Mouse (Mus musculus) embryonic fibroblast, embryonic 13.5 days (primary cell): Measurements from ENCODE around the gene Olfr228. TPM values are rescaled to one million over a fixed set of nuclear protein-coding genes. Genes with fewer than 3 reads are reported as not detected.
"Not testable (repeated sequence)": the region's sequence is repeated elsewhere in the genome, so short reads cannot be mapped to it uniquely, and the experiment has no call there.

Source experiments
- H3K27ac ChIP-seq: 2 replicates; pipeline ENCODE4 v1.5.1; 2012; ENCODE audit warnings: low read length, control low read depth, inconsistent platforms; ENCODE audit not compliant: insufficient read depth
- H3K4me1 ChIP-seq: 2 replicates; pipeline ENCODE4 v1.6.1; 2011; ENCODE audit warnings: low read length; ENCODE audit not compliant: control insufficient read depth, insufficient read depth
- H3K4me3 ChIP-seq: 2 replicates; pipeline ENCODE4 v1.5.1; 2011; ENCODE audit warnings: mild to moderate bottlenecking, control low read depth, low read length; ENCODE audit not compliant: insufficient read depth
- CTCF ChIP-seq: IDR thresholded peaks from 2 replicates; pipeline ENCODE4 v1.5.1; 2011; ENCODE audit warnings: mild to moderate bottlenecking, control low read depth, low read length, moderate library complexity, borderline replicate concordance; ENCODE audit not compliant: insufficient read depth
- POLR2A ChIP-seq: IDR thresholded peaks from 2 replicates; pipeline ENCODE4 v1.6.1; 2011; ENCODE audit warnings: low read depth, mild to moderate bottlenecking, control low read depth, low read length, moderate library complexity
- polyA plus RNA-seq: library from polyadenylated mRNA; stranded (reverse); fragments of >200 nt; gene quantifications from 2 replicates; pipeline ENCODE4 v1.2.4, GENCODE M21; 2011; ENCODE audit warnings: low read depth; ENCODE audit not compliant: missing spikeins, insufficient read length

Olfr228 gene
- not detected in 2 replicates for polyA plus RNA-seq

DNA sequence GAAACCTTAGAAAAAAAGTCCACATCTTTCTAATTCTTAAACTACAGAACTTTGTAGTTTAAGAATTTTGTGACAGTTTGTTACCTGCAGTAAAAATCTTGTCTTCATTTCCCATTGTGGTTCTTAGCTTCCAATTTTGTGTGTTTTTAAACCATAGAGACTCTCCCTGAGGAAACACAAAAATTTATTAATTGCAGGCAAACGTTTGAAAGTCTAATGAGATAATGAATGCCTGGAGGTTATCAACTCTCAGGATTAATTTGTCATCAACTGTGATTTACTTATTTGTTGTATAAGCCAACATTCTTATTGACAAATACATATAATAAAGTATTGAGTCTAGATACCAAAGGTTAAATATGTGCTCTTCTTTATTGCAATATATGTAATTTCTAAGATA lies at the start of gene Olfr228:
Gene Olfr228 (minus strand): TSS at position 101 of the 400 bp plus-strand sequence.
- Histone ChIP-seq H3K4me3 (no peak within 1 kb of the TSS), H3K4me1 (no peaks in the 10 kb centered on the region), H3K27ac (no peak within 1 kb of the TSS)
- no peak for TF ChIP-seq CTCF
- no peak for TF ChIP-seq POLR2A

- no peak overlapping the region for H3K27ac ChIP-seq
- no peak overlapping the region for H3K4me3 ChIP-seq
- TF ChIP-seq POLR2A (no peak), CTCF (no peak)
- no peaks in the 10 kb centered on the region for H3K4me1 ChIP-seq
Measured at GRCm38 (mm10) chr2:86530991-86531390, 43.8 kb upstream of the Olfr228 start.

DNA sequence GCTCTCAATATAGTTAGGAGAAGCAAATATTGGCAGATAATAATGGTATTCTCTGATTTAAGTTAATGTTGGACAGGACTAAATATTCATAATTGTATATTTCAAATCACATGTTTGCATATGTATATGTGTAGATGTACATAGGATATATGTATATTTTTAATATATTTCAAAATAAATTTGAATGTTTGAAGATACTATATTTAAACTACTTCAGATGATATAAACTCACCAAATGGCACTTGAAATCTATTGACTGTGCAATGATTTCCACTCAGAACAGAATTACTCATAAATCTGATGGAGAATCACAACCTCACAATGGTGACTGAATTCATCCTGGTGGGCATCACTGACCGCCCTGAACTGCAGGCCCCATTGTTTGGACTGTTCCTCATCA lies 21.0 kb upstream of the Olfr228 start, which contains the start of gene Olfr1076:
Gene Olfr1076 (plus strand): TSS at position 301 of the 400 bp plus-strand sequence.
- Histone ChIP-seq H3K4me3 (no peak within 1 kb of the TSS), H3K4me1 (no peaks in the 10 kb centered on the region)
- no peak for TF ChIP-seq CTCF
- no peak for TF ChIP-seq POLR2A

DNA sequence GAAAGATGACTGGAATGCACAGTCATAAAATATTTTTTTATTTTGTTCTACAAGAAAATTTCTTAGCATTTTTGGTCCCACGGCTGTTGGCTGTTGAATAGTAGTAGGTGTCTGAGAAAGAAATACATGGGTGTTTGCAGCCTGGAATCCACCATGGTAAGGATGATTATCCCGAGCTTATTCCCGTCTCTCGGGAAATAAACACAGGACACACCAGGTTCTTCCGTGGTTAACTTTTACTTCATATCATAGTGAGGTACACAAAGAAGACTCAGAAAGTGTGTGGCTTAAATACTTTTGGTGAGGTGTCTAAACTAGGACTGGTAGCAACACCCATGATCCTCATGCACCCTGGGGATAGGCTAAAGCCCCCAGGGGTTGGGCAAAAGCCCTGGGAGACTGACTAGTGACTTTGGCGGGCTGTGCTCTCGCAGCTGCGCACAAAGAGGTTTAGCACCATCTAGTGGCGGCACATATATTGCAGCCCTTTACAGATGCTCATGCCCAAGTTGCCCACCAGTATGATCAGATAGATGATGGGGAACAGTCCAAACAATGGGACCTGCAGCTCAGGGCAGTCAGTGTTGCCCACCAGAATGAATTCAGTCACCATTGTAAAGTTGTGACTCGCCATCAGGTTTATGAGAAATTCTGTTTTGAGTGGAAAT lies 22.6 kb downstream of the Olfr228 start:
- TF ChIP-seq CTCF (peak; percentile 46; the same call in 1 of the 2 replicates), POLR2A (no peak)
- H3K27ac ChIP-seq, result no peak overlapping the region
- no peaks in the 10 kb centered on the region for H3K4me1 ChIP-seq
- H3K4me3 ChIP-seq, result no peak overlapping the region

More for the DNA sequence above, 21.0 kb upstream of the Olfr228 start, which contains the start of gene Olfr1076:
- no peak within 1 kb of the TSS for H3K27ac ChIP-seq

DNA sequence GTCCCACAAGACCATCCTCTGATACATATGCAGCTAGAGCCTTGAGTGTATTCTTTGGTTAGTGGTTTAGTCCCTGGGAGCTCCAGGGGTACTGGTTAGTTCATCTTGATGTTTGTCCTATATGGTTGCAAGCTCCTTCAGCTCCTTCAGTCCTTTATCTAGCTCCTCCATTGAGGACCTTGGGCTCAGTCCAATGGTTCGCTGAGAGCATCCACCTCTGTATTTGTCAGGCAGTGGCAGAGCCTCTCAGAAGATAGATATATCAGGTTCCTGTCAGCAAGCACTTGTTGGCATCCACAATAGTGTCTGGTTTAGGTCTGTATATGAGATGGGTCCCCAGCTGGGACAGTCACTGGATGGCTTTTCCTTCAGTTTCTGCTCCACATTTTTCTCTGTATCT lies 26.8 kb downstream of the Olfr228 start:
- Histone ChIP-seq H3K4me1 (no peaks in the 10 kb centered on the region), H3K4me3 (no peak overlapping the region), H3K27ac (no peak overlapping the region)
- TF ChIP-seq CTCF (no peak), POLR2A (no peak)

DNA sequence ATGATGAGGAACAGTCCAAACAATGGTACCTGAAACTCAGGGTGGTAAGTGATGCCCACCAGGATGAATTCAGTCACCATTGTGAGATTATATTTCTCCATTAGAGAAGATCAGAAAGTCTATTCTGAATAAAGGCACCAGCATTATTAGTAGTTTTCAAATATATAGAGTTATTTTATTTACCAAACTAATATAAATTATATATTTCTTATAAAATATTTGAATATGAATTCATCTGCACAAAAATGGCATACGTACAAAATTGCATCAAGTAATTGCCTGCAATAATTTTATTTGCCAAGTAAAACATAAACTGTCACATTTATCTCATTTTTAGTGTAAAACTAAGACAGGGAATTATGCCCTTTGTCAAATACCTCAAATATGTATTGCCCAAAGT lies 31.0 kb downstream of the Olfr228 start, which contains the start of gene Olfr1066:
Gene Olfr1066 (minus strand): TSS at position 101 of the 400 bp plus-strand sequence.
- H3K4me3 ChIP-seq, result no peak within 1 kb of the TSS
- TF ChIP-seq POLR2A (no peak), CTCF (no peak)
- H3K27ac ChIP-seq, result no peak within 1 kb of the TSS
- H3K4me1 ChIP-seq, result no peaks in the 10 kb centered on the region

- H3K4me3 ChIP-seq, H3K4me1 ChIP-seq, H3K27ac ChIP-seq: not testable (repeated sequence)
Measured at GRCm38 (mm10) chr2:86450491-86450890, 36.7 kb downstream of the Olfr228 start, which contains the start of gene Olfr1065. Gene Olfr1065 (minus strand): TSS chr2:86450591.

- H3K27ac ChIP-seq, H3K4me3 ChIP-seq, H3K4me1 ChIP-seq: not testable (repeated sequence)
Measured at GRCm38 (mm10) chr2:86442101-86442500, 45.1 kb downstream of the Olfr228 start.

Other genes with a start within 250 kb of the Olfr228 start
- not detected in 2 replicates for gene Olfr1048, start 247.1 kb downstream of the Olfr228 start, polyA plus RNA-seq
- gene Olfr1049, start 229.1 kb downstream of the Olfr228 start, polyA plus RNA-seq, result not detected in 2 replicates
- gene Olfr1051, start 208.3 kb downstream of the Olfr228 start, polyA plus RNA-seq, result not detected in 2 replicates
- not detected in 2 replicates for gene Olfr1052, start 194.9 kb downstream of the Olfr228 start, polyA plus RNA-seq
- gene Olfr1053, start 172.1 kb downstream of the Olfr228 start, polyA plus RNA-seq, result not detected in 2 replicates
- not detected in 2 replicates for gene Olfr1054, start 152.0 kb downstream of the Olfr228 start, polyA plus RNA-seq
- not detected in 2 replicates for gene Olfr1055, start 137.1 kb downstream of the Olfr228 start, polyA plus RNA-seq
- gene Olfr1056, start 124.9 kb downstream of the Olfr228 start, polyA plus RNA-seq, result not detected in 2 replicates
- not detected in 2 replicates for gene Olfr1057, start 109.0 kb downstream of the Olfr228 start, polyA plus RNA-seq
- not detected in 2 replicates for gene Olfr1058, start 98.8 kb downstream of the Olfr228 start, polyA plus RNA-seq
- not detected in 2 replicates for gene Olfr1061, start 73.3 kb downstream of the Olfr228 start, polyA plus RNA-seq
- not detected in 2 replicates for gene Olfr1062, start 60.6 kb downstream of the Olfr228 start, polyA plus RNA-seq
- gene Olfr1065, start 36.8 kb downstream of the Olfr228 start, polyA plus RNA-seq, result not detected in 2 replicates
- not detected in 2 replicates for gene Olfr1066, start 31.1 kb downstream of the Olfr228 start, polyA plus RNA-seq
- not detected in 2 replicates for gene Olfr1076, start 21.1 kb upstream of the Olfr228 start, polyA plus RNA-seq
- gene Olfr1079, start 55.1 kb upstream of the Olfr228 start, polyA plus RNA-seq, result not detected in 2 replicates
- gene Olfr1080, start 70.8 kb upstream of the Olfr228 start, polyA plus RNA-seq, result not detected in 2 replicates
- gene Olfr1082, start 111.6 kb upstream of the Olfr228 start, polyA plus RNA-seq, result not detected in 2 replicates
- gene Olfr1084, start 152.3 kb upstream of the Olfr228 start, polyA plus RNA-seq, result not detected in 2 replicates
- not detected in 2 replicates for gene Olfr1085, start 174.6 kb upstream of the Olfr228 start, polyA plus RNA-seq
- gene Olfr1086, start 192.7 kb upstream of the Olfr228 start, polyA plus RNA-seq, result not detected in 2 replicates
- not detected in 2 replicates for gene Olfr1087, start 211.0 kb upstream of the Olfr228 start, polyA plus RNA-seq
- not detected in 2 replicates for gene Olfr1089, start 246.3 kb upstream of the Olfr228 start, polyA plus RNA-seq